Mouse (Mus musculus): ENCODE measurements around the gene Ranbp1. TPM values are rescaled to one million over a fixed set of nuclear protein-coding genes. Genes with fewer than 3 reads are reported as not detected.

Gene Ranbp1
- polyA plus RNA-seq, 1 experiment from 2014 or later = 237 TPM

DNA sequence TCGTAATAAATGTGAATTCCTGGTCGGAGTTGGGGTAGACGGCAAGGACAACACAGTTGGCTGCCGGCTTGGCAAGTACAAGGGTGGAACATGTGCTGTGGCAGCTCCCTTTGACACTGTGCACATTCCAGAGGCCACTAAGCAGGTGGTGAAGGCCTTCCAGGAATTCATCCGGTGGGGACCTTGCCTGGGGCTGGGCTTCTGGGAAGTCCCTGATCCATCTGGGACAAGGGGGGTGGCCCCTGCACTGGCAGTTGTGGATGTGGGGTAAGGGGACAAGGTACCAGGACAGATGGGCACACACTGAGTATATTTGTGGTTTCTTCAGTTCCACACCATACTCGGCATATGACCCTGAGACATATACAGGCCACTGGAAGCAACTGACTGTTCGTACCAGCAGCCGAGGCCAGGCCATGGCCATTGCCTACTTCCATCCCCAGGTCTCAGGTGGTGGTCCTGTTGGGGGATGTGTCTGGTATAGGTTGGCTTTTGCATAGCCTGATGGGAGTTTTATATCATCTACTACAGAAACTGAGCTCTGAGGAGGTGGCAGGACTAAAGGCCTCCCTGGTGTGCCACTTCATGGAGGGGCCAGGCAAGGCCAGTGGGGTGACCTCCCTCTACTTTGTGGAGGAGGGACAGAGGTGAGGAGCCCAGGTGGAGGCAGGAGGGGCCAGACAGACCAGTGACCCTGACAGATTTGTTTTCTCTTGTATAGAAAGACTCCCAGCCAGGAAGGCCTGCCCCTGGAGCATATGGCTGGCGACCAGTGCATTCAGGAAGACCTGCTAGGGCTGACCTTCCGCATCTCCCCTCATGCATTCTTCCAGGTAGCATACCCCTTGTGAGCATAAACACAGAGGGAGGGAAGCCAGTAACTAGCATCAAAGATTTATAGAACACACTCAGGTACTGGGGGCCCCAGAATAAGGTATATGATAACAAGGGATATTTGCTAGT is 2.6 kb upstream of the Ranbp1 start:
- ATAC-seq (ENCODE audit: insufficient read depth) = no peak
- H3K4me3 ChIP-seq (replicated peaks) = peak overlapping the region; percentile 81
- no peaks in the 10 kb centered on the region for H3K9me3 ChIP-seq (replicated peaks)
- H3K9ac ChIP-seq = peak overlapping the region; percentile 84
- WGBS (ENCODE audit: insufficient replicate concordance) = 73% methylated on average over 10 of the region's 10 CpGs
- H3K27me3 ChIP-seq = no peaks in the 10 kb centered on the region
- H3K4me2 ChIP-seq = peak overlapping the region; percentile 91
- no peak overlapping the region for H3K27ac ChIP-seq (replicated peaks)
- peaks cover 71% of the 10 kb centered on the region for H3K36me3 ChIP-seq (replicated peaks)
- peaks cover 60% of the 10 kb centered on the region for H3K4me1 ChIP-seq (replicated peaks)

DNA sequence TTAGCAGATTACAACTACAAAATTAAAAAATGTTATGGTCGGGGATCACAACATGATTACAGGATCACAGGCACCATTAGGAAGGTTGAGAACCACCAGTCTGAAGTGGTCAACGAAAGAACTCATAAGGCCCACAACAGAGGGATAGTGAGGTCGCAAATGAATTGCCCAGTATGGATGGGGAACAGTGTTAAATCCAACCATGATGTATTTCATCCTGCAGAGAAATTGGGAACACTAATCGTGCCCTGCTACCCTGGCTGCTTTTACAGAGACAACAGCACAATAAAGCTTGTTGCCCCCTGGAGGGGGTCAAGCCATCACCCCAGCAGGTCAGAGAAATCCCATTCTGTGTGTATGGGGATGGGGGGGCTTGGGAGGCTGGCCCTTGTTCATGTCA is 1.7 kb upstream of the Ranbp1 start:
- H3K4me1 ChIP-seq (replicated peaks) = peaks cover 64% of the 10 kb centered on the region
- H3K9me3 ChIP-seq (replicated peaks) = no peaks in the 10 kb centered on the region
- ATAC-seq (ENCODE audit: insufficient read depth) = no peak
- WGBS (ENCODE audit: insufficient replicate concordance) = 47% methylated on average over 4 of the region's 4 CpGs
- H3K9ac ChIP-seq = peak overlapping the region; percentile 84
- peak overlapping the region; percentile 81 for H3K4me3 ChIP-seq (replicated peaks)
- H3K4me2 ChIP-seq = peak overlapping the region; percentile 91
- H3K27me3 ChIP-seq = no peaks in the 10 kb centered on the region
- peaks cover 71% of the 10 kb centered on the region for H3K36me3 ChIP-seq (replicated peaks)
- H3K27ac ChIP-seq (replicated peaks) = peak overlapping the region; percentile 88; the same call in 1 of the 2 replicates

DNA sequence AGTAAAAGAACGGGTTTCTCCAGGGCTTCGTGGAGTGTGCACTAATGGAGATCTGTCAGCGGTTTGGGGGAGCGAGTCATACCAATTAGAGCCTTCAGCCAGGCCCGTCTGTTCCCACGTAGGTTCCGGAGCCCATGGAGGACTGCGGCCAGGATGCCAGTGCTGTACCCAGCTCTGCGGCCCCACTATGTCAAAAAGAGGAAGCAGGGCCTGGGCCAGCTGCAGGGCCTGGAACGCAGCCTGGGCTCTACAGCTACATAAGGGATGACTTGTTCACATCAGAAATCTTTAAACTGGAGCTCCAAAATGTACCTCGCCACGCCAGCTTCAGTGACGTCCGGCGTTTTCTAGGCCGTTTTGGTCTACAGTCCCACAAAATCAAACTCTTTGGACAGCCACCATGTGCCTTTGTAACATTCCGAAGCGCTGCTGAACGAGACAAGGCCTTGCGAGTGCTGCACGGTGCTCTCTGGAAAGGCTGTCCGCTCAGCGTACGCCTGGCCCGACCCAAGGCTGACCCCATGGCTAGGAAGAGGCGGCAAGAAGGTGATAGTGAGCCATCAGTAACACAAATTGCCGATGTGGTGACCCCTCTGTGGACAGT is 934 bp upstream of the Ranbp1 start:
- peaks cover 71% of the 10 kb centered on the region for H3K36me3 ChIP-seq (replicated peaks)

DNA sequence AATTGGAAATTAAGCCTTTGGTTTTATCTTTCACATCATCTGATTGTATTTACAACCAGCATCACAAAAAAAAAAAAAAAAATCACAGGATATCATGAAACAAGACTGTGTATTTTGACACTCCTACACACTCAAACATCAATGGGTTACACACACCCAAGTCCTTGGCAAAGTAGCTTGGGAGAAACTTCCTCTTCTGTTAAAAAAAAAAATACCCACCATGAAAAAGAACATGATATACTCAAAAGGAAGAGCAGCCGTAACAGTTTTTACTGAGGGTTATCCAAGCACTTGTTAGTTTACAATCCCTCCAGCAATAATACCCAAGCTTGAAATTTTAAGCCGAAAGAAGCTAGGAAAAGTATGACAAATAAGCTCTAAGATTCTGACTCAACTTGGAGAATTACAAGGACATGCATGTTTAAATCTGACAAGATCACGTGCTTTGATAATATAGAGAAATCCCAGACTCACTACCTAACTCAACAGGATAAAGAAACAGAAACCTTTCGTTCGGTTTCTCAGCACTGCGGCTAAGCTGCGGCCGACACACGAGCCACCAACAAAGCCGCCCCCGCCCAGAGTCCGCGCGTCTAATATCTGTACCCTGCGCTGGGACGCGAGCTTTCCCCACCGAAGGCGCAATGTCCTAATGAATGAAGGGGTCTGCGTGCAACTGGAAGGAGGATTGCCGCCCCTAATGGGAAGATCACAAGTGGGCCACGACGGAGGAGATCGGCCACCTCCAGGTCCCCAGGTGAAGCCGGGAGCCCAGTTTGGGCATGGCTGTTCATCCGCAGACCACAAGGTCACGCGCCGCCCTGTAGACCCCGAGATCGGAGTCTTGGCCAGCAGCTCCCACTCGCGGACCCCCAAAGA is 772 bp downstream of the Ranbp1 start:
- Histone ChIP-seq H3K36me3 (replicated peaks) (peaks cover 71% of the 10 kb centered on the region), H3K9me3 (replicated peaks) (no peaks in the 10 kb centered on the region), H3K4me2 (peak overlapping the region; percentile 91), H3K27me3 (no peaks in the 10 kb centered on the region), H3K27ac (replicated peaks) (peak overlapping the region; percentile 88), H3K4me1 (replicated peaks) (peaks cover 56% of the 10 kb centered on the region), H3K4me3 (replicated peaks) (peak overlapping the region; percentile 81), H3K9ac (peak overlapping the region; percentile 84)
- WGBS (ENCODE audit: insufficient replicate concordance) = under 1% methylated on average over 33 of the region's 33 CpGs
- ATAC-seq (ENCODE audit: insufficient read depth) = no peak

More for the DNA sequence above, 934 bp upstream of the Ranbp1 start:
- peak overlapping the region; percentile 88 for H3K27ac ChIP-seq (replicated peaks)
- 1% methylated on average over 27 of the region's 27 CpGs for WGBS (ENCODE audit: insufficient replicate concordance)
- peaks cover 64% of the 10 kb centered on the region for H3K4me1 ChIP-seq (replicated peaks)
- peak overlapping the region; percentile 84 for H3K9ac ChIP-seq
- ATAC-seq (ENCODE audit: insufficient read depth) = peak; percentile 13
- no peaks in the 10 kb centered on the region for H3K9me3 ChIP-seq (replicated peaks)
- peak overlapping the region; percentile 91 for H3K4me2 ChIP-seq
- peak overlapping the region; percentile 81 for H3K4me3 ChIP-seq (replicated peaks)
- H3K27me3 ChIP-seq = no peaks in the 10 kb centered on the region

DNA sequence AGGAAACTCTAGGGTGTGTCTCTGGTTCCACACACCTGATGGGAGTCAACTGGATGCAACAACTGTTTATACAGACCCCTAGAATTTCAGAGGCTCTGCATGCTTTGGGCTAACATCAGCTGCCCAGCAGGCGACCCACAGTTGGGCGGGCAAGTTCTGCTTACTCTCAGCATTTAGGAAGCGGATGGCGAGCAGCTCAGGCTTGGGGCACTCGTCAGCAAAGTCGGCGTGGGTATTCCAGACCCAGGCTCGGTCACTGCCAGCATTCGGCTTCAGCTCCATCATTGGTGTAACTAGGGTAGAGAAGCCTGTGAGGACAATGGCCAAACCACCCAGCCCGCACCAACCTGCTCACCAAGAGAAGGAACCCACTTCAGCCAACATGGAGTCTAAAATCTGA is 7.0 kb downstream of the Ranbp1 start:
- ATAC-seq (ENCODE audit: insufficient read depth) = no peak
- Histone ChIP-seq H3K36me3 (replicated peaks) (peaks cover 87% of the 10 kb centered on the region), H3K27ac (replicated peaks) (no peak overlapping the region), H3K4me3 (replicated peaks) (no peak overlapping the region), H3K4me2 (no peak overlapping the region), H3K4me1 (replicated peaks) (peaks cover 16% of the 10 kb centered on the region), H3K9me3 (replicated peaks) (no peaks in the 10 kb centered on the region), H3K9ac (no peak overlapping the region), H3K27me3 (peaks cover 2% of the 10 kb centered on the region)
- WGBS (ENCODE audit: insufficient replicate concordance) = 77% methylated on average over 10 of the region's 10 CpGs

DNA sequence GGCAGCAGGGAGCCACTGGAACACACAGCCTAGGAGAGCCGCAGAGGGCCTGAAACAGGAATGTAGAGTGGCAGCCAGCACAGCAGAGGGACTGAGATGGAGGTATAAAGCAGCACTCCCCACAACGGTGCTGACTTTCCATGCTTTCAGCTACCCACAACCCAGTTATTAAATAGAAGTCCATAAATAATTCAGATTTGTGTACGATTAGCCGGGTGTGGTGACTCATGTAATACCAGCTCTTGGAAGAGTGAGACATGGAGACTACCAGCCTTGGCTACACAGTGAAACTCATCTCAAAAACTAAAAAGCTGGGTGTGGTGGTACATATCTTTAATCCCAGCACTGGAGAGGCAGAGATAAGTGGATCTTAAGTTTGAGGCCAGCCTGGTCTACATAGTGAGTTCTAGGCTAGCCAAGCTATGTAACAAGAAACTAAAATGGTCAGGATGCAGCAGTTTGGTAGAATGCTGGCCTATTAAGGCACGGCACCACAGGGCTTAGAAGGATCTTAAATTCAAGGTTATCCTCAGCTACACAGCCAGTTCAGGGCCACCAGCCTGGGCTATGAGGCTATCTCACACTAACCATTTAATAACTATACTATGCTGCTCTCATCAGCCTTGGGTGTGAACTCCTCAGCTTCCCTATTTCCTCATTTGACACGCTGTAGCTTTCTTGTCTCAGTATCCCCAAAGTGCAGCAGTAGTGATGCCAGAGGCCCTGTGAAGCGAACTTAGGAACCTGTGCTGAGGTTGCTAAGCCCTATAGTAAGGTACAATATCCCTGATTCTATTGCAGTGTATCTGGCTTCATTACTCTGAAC is 11.6 kb downstream of the Ranbp1 start:
- H3K27me3 ChIP-seq = peaks cover 39% of the 10 kb centered on the region
- H3K9ac ChIP-seq = no peak overlapping the region
- H3K9me3 ChIP-seq (replicated peaks) = no peaks in the 10 kb centered on the region
- 66% methylated on average over 7 of the region's 7 CpGs for WGBS (ENCODE audit: insufficient replicate concordance)
- H3K27ac ChIP-seq (replicated peaks) = no peak overlapping the region
- H3K4me2 ChIP-seq = 0 out of 2 replicates have a peak overlapping the region, but pooled peaks have one; percentile 0
- no peak for ATAC-seq (ENCODE audit: insufficient read depth)
- no peak overlapping the region for H3K4me3 ChIP-seq (replicated peaks)
- H3K36me3 ChIP-seq (replicated peaks) = peaks cover 41% of the 10 kb centered on the region
- peaks cover 33% of the 10 kb centered on the region for H3K4me1 ChIP-seq (replicated peaks)

DNA sequence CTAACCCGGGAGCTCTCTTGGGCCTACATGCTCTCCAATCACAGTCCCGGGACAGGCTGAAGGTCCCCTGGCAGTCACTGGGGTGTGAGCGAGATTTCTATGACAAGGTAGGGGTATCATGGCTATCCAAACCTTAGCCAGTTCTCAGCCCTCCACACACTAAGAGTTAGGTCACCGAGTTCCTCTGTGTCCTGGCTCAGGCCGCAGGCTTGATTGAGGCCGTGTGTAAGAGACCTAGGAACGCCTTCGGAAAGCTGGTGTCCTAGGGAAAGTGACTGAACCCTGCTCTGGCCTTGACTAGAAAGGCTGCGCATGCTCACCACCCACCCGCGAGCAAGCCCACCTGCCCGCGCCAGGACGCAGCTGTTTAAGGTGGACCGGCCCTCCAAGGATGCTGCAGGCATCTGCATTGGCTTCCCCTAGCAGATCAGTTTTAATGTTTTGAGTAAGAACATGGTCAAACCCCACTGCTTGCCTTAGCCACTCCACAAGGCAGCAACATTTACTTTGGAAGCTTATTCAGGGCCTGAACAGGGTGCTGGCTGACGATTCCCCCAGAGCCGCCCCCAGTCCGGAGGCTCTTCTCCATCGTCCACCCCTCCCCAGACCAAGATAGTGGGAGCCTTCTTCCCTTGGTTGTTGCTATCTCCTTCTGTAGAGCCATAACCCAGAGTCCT is 13.0 kb downstream of the Ranbp1 start:
- WGBS (ENCODE audit: insufficient replicate concordance) = 11% methylated on average over 19 of the region's 19 CpGs
- no peaks in the 10 kb centered on the region for H3K9me3 ChIP-seq (replicated peaks)
- ATAC-seq (ENCODE audit: insufficient read depth) = peak; percentile 40
- peaks cover 39% of the 10 kb centered on the region for H3K27me3 ChIP-seq
- H3K36me3 ChIP-seq (replicated peaks) = peaks cover 27% of the 10 kb centered on the region
- peak overlapping the region; percentile 71 for H3K4me2 ChIP-seq
- peak overlapping the region; percentile 45 for H3K9ac ChIP-seq
- peak overlapping the region; percentile 6; the same call in 1 of the 2 replicates for H3K27ac ChIP-seq (replicated peaks)
- H3K4me3 ChIP-seq (replicated peaks) = peak overlapping the region; percentile 64
- H3K4me1 ChIP-seq (replicated peaks) = peaks cover 35% of the 10 kb centered on the region

DNA sequence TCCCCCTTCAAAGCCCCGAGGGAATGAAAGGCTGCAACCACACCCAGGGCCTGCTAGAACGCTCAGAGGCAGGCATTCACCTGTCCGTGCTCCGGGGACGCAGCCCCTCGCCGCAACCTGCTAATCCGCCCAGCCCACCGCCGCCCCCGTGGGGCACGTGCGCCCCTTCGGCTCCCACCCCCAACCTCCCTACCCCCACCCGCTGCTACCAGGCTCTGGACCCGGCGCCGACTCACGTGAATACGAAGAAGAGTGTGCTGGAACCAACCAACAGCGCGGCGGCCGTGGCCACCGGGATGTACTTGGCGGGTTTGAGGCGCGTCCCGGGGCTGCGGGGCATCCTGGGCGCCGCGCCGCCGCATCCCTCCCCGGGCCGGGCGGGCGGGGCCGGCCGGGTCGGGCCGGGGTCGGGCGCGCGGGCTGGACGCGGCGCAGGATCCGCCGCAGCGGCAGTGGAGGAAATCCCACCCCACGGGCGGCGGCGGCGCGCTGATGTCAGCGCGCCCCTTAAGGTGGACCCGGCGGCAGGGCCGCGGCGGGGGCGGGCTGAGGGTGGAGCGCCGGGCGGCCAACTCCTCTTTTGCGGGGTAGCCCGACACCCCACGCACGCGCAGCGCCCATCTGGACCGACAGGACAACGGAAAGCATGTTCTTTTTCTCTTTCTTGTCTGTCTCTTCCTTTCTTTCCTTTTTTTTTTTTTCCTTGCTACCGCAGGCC is 13.7 kb downstream of the Ranbp1 start, which contains the start of gene Zdhhc8:
Zdhhc8 (minus strand) TSS at position 466 of the 718 bp plus-strand sequence.
- H3K4me1 ChIP-seq (replicated peaks) = peaks cover 37% of the 10 kb centered on the region
- WGBS (ENCODE audit: insufficient replicate concordance) = under 1% methylated on average over 79 of the region's 79 CpGs
- ATAC-seq (ENCODE audit: insufficient read depth) = peak; percentile 49

DNA sequence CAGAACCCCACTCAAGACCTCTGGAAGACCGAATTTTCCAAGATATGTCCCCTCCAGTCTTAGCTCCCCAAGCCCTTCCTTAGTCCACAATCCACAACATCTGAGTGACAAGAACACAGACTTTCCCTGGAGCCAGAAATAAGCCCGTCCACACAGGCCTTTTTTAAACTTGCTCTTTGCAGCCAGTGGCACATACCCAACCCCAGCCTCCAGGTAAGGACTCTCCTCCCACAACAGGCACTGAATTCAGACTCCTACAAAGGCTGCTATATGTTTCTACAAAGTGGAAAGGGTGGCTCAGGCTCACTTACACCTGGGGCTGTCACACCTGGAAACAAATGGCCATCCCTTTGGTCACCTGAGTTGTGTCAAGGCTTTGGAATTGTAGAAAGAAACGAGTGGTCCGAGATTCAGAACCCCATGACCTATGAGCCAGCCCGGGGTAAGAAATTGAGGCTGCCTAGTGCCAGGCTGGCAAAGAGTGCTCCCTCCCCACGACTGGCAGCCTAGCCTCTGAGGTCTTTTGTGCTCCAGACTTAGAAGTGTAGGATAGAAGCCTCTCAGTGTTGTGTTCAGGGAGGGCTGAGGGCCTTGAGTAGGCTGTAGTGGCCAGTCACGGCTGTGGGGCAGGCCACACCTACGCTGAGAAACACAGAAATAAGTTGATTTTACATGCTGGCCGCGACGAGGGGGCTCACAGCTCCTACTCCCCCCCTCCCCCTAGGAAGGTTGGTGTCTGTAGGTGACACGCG is 14.4 kb downstream of the Ranbp1 start:
- Histone ChIP-seq H3K4me1 (replicated peaks) (peaks cover 41% of the 10 kb centered on the region), H3K36me3 (replicated peaks) (peaks cover 14% of the 10 kb centered on the region), H3K9me3 (replicated peaks) (no peaks in the 10 kb centered on the region), H3K4me3 (replicated peaks) (peak overlapping the region; percentile 64), H3K27me3 (peaks cover 39% of the 10 kb centered on the region), H3K27ac (replicated peaks) (no peak overlapping the region), H3K9ac (peak overlapping the region; percentile 45), H3K4me2 (peak overlapping the region; percentile 71)
- 20% methylated on average over 13 of the region's 13 CpGs for WGBS (ENCODE audit: insufficient replicate concordance)
- ATAC-seq (ENCODE audit: insufficient read depth) = no peak

More for the DNA sequence above, 13.7 kb downstream of the Ranbp1 start, which contains the start of gene Zdhhc8:
- Histone ChIP-seq H3K36me3 (replicated peaks) (peaks cover 20% of the 10 kb centered on the region), H3K27me3 (peaks cover 39% of the 10 kb centered on the region), H3K4me3 (replicated peaks) (peak within 1 kb of the TSS; percentile 64), H3K9me3 (replicated peaks) (no peaks in the 10 kb centered on the region), H3K9ac (peak within 1 kb of the TSS; percentile 45), H3K27ac (replicated peaks) (peak within 1 kb of the TSS; percentile 6; the same call in 1 of the 2 replicates), H3K4me2 (peak within 1 kb of the TSS; percentile 71)
